Mouse (Mus musculus) forebrain, embryonic 15.5 days (tissue): ENCODE measurements at regions not wholly inside any gene's neighbourhood (a gene's known extent, or its start where the extent isn't known, plus 50 kb on each side); places are given as distances from the start of the nearest gene placed in this dataset.

Source experiments
- ATAC-seq: fragments of 200-750 bp; cut with Nextera tagmentation; replicated peaks from 2 replicates; pipeline ENCODE4 v1.8.0; 2017; ENCODE audit warnings: mild to moderate bottlenecking, moderate TSS enrichment, moderate library complexity
- H3K27ac ChIP-seq: fragments of 300-500 bp; sonication (generic); replicated peaks from 2 replicates; pipeline ENCODE4 v1.5.1; 2015; ENCODE audit warnings: mild to moderate bottlenecking, inconsistent platforms
- H3K27me3 ChIP-seq: fragments of 300-500 bp; sonication (generic); 2 replicates; pipeline ENCODE4 v1.6.1; 2015; ENCODE audit warnings: inconsistent platforms
- H3K36me3 ChIP-seq: fragments of 300-500 bp; sonication (generic); 2 replicates; pipeline ENCODE4 v1.6.1; 2015; ENCODE audit warnings: mild to moderate bottlenecking, inconsistent platforms
- H3K4me1 ChIP-seq: fragments of 300-500 bp; sonication (generic); 2 replicates; pipeline ENCODE4 v1.6.1; 2015; ENCODE audit warnings: inconsistent platforms
- H3K4me2 ChIP-seq: fragments of 300-500 bp; sonication (generic); replicated peaks from 2 replicates; pipeline ENCODE4 v1.6.1; 2015; ENCODE audit warnings: mild to moderate bottlenecking, inconsistent platforms
- H3K4me3 ChIP-seq: fragments of 300-500 bp; sonication (generic); 2 replicates; pipeline ENCODE4 v1.5.1; 2015; ENCODE audit warnings: mild to moderate bottlenecking, inconsistent platforms
- H3K9ac ChIP-seq: fragments of 300-500 bp; sonication (generic); replicated peaks from 2 replicates; pipeline ENCODE4 v1.6.1; 2015; ENCODE audit warnings: mild to moderate bottlenecking, inconsistent platforms
- H3K9me3 ChIP-seq: fragments of 300-500 bp; sonication (generic); 2 replicates; pipeline ENCODE4 v1.6.1; 2016; ENCODE audit warnings: inconsistent platforms
- WGBS: fragments of 180-500 bp; shearing (Covaris S2); methylation state at CpG from one replicate; pipeline ENCODE4 v1.1.7; 2015; ENCODE audit warnings: mixed read lengths; 5-methylcytosine and 5-hydroxymethylcytosine counted together

DNA sequence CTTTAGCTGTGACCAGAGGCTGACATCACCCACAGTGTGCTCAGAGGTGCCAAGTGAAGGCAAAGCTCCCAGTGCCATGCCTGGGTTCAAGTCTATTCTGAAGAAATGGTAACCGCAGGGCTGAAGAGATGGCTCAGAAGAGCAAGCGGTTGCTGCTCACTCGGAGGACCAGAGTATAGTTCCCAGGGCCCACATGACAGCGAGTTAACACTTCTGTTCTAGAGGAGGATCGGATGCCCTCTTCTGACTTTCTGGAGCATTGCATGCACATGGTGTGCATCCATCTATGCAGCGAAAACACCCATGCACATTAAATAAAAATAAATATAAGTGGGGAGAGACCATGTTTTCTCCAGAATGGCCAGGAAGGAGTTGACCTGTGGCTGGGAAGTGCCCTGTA is 209.5 kb downstream of the Sorl1 start:
- Histone ChIP-seq H3K4me3 (no peak overlapping the region), H3K4me2 (no peak overlapping the region), H3K27me3 (no peaks in the 10 kb centered on the region), H3K27ac (peak overlapping the region; percentile 41), H3K4me1 (peaks cover 35% of the 10 kb centered on the region), H3K36me3 (no peaks in the 10 kb centered on the region), H3K9ac (no peak overlapping the region), H3K9me3 (no peaks in the 10 kb centered on the region)
- 86% methylated on average over 6 of the region's 6 CpGs for WGBS
- no peak for ATAC-seq

GRCm38 (mm10) chr9:41913911-41914310 is 210.2 kb downstream of the Sorl1 start:
- Histone ChIP-seq H3K4me3 (no peak overlapping the region), H3K4me2 (no peak overlapping the region), H3K27me3 (no peaks in the 10 kb centered on the region), H3K4me1 (peaks cover 28% of the 10 kb centered on the region), H3K27ac (peak overlapping the region; percentile 41), H3K9me3 (no peaks in the 10 kb centered on the region), H3K9ac (no peak overlapping the region), H3K36me3 (no peaks in the 10 kb centered on the region)
- 22% methylated on average over 3 of the region's 3 CpGs for WGBS
- ATAC-seq, result no peak; the same call in 1 of the 2 replicates

- H3K9ac ChIP-seq, result no peak overlapping the region
- 81% methylated on average over 5 of the region's 5 CpGs for WGBS
- ATAC-seq, result no peak
- H3K27me3 ChIP-seq, result no peaks in the 10 kb centered on the region
- no peak overlapping the region for H3K4me2 ChIP-seq
- no peak overlapping the region for H3K4me3 ChIP-seq
- no peaks in the 10 kb centered on the region for H3K36me3 ChIP-seq
- H3K9me3 ChIP-seq, result no peaks in the 10 kb centered on the region
- 0 out of 2 replicates have a peak overlapping the region, but pooled peaks have one; percentile 41 for H3K27ac ChIP-seq
- peaks cover 16% of the 10 kb centered on the region for H3K4me1 ChIP-seq
These were observed 211.6 kb downstream of the Sorl1 start for GRCm38 (mm10) chr9:41912482-41912881.

DNA sequence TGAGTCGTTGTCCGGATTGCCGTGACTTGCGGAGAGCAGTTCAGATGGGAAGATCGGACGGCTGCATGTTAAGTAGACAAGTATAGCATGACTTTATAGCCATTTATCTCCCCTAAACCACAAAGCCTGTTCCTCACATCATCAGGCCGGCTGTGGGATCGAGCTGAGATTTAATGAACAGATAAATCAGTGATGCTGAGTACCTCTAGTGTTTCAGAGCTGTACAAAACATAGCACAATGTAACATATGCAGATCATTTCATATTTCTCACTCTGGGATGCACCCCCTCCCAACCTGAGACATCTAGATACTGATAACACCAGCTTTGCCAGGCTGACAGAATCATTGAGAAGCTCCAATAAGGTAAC is 223.5 kb downstream of the Sorl1 start:
- 62% methylated on average over 8 of the region's 8 CpGs for WGBS
- H3K4me2 ChIP-seq, result no peak overlapping the region
- ATAC-seq, result no peak
- H3K27ac ChIP-seq, result no peak overlapping the region
- H3K9me3 ChIP-seq, result no peaks in the 10 kb centered on the region
- H3K36me3 ChIP-seq, result no peaks in the 10 kb centered on the region
- no peak overlapping the region for H3K4me3 ChIP-seq
- H3K27me3 ChIP-seq, result no peaks in the 10 kb centered on the region
- H3K4me1 ChIP-seq, result peaks cover 22% of the 10 kb centered on the region
- no peak overlapping the region for H3K9ac ChIP-seq

DNA sequence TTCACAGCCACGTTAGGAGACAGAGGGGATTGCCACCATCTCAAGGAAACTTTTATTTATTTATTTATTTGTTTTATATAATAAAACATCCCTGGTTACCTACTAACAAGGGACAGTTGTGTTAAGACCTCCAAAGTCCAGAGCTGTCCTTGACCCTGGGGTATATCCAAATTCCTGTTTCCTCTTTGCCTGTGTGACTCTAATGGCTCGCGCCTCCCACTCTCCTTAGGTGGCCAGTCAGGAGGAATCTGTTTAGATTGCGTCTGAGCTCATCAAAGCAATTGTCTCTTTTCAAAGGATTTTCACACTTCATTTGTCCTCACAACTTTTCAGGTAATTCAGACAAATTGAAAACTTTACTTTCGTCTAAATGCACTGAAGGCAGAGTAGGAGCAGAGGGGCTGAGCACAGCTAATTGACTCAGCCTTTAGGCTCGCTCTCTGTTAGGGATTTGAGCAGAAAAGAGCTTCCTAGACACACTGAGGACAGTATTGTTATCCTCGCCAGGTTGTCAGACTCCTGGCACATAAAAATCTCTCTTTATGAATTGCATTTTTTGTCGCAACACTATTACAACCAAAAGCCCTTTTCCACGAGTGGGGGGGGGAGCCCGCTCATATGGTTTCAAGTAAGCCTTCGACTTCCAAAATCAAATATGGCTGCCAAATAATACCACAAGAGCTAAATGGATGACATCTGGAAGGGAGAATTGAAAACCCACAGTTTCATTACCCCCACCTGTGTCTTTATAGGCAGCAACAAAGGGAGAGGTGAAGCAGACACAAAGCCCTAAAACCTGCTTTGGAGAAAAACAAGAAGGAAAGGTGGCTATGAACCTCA is 224.1 kb downstream of the Sorl1 start:
- 40% methylated on average over 11 of the region's 11 CpGs for WGBS
- Histone ChIP-seq H3K27ac (no peak overlapping the region), H3K36me3 (no peaks in the 10 kb centered on the region), H3K4me1 (peaks cover 22% of the 10 kb centered on the region), H3K27me3 (no peaks in the 10 kb centered on the region), H3K9me3 (no peaks in the 10 kb centered on the region), H3K9ac (no peak overlapping the region), H3K4me3 (no peak overlapping the region), H3K4me2 (no peak overlapping the region)
- ATAC-seq, result no peak

DNA sequence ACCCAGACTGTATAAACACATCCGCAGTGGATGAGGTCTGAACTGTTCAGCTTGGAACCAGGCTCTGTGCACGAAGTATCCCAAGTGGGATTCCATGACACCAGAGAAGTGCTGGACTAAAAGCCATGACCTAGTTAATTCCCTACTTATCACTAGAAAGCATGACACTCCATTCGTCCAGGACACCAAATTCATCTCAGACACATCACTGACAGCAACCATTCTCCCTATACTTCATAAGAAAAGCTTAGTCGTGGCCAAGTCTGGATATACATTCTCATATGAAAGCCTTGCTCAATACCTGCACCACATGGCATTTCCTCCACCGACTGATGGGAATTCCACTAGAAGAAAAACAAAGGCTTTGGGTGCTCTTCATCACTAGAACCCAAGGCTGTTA is 229.0 kb downstream of the Sorl1 start:
- H3K27me3 ChIP-seq, result no peaks in the 10 kb centered on the region
- 89% methylated on average over 5 of the region's 5 CpGs for WGBS

DNA sequence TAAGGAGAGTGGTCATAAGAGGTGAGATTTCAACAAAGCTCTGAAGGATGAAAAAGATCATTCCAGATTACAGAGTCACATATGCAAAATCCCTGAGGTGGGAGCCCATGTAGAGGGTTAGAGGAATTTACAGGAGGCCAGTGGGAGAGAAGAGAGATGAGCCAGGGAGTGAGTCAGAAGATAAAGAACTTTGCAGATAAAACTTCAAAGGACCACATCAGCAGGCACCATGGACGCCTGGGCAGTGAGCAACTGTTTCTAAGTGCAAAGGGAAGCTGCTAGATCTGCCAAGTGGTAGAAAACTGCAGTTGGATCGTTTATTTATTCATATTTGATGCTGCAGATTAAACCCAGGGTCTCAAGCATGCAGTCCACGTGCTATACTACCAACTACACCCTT is 231.3 kb downstream of the Sorl1 start:
- Histone ChIP-seq H3K27ac (no peak overlapping the region), H3K4me3 (no peak overlapping the region), H3K9me3 (no peaks in the 10 kb centered on the region), H3K4me2 (no peak overlapping the region), H3K36me3 (no peaks in the 10 kb centered on the region), H3K4me1 (peaks cover 33% of the 10 kb centered on the region), H3K27me3 (no peaks in the 10 kb centered on the region), H3K9ac (no peak overlapping the region)
- 74% methylated on average over 3 of the region's 3 CpGs for WGBS
- no peak for ATAC-seq

More for the DNA sequence above, 229.0 kb downstream of the Sorl1 start:
- Histone ChIP-seq H3K9ac (no peak overlapping the region), H3K36me3 (no peaks in the 10 kb centered on the region), H3K4me2 (no peak overlapping the region), H3K4me3 (no peak overlapping the region), H3K9me3 (no peaks in the 10 kb centered on the region), H3K27ac (no peak overlapping the region), H3K4me1 (peaks cover 42% of the 10 kb centered on the region)
- ATAC-seq, result no peak

DNA sequence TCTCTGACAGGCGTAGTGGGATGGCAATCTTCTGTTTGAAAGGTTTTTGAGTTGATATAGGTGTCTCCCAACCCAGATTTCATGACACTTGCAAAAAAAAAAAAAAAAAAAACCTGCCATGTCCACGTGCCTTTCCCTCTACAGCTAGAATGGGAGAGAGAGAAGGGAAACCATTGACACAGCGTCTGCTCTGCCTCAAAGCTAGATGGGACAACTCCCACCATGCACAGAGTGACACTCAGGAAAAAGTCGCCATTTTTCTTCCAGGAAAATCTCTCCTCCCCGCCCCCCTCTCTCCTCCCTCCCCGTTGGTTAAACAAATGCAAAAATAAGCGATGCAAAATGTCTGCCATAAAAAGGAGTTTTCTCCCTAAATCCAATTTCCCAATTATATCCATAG is 232.9 kb downstream of the Sorl1 start:
- peaks cover 33% of the 10 kb centered on the region for H3K4me1 ChIP-seq
- H3K4me3 ChIP-seq, result peak overlapping the region; percentile 35
- H3K9me3 ChIP-seq, result no peaks in the 10 kb centered on the region
- 27% methylated on average over 7 of the region's 7 CpGs for whole genome bisulfite sequencing
- H3K4me2 ChIP-seq, result peak overlapping the region; percentile 54
- H3K27me3 ChIP-seq, result no peaks in the 10 kb centered on the region
- no peaks in the 10 kb centered on the region for H3K36me3 ChIP-seq
- H3K9ac ChIP-seq, result peak overlapping the region; percentile 60; the same call in 1 of the 2 replicates
- peak overlapping the region; percentile 99 for H3K27ac ChIP-seq
- peak; percentile 9 for ATAC-seq

GRCm38 (mm10) chr9:41890273-41891141 is 233.6 kb downstream of the Sorl1 start:
- peak; percentile 96 for ATAC-seq
- Histone ChIP-seq H3K4me1 (peaks cover 33% of the 10 kb centered on the region), H3K9me3 (no peaks in the 10 kb centered on the region), H3K4me2 (peak overlapping the region; percentile 54), H3K9ac (peak overlapping the region; percentile 60), H3K27me3 (no peaks in the 10 kb centered on the region), H3K36me3 (no peaks in the 10 kb centered on the region), H3K27ac (peak overlapping the region; percentile 99), H3K4me3 (peak overlapping the region; percentile 35)
- under 1% methylated on average over 41 of the region's 42 CpGs for WGBS

DNA sequence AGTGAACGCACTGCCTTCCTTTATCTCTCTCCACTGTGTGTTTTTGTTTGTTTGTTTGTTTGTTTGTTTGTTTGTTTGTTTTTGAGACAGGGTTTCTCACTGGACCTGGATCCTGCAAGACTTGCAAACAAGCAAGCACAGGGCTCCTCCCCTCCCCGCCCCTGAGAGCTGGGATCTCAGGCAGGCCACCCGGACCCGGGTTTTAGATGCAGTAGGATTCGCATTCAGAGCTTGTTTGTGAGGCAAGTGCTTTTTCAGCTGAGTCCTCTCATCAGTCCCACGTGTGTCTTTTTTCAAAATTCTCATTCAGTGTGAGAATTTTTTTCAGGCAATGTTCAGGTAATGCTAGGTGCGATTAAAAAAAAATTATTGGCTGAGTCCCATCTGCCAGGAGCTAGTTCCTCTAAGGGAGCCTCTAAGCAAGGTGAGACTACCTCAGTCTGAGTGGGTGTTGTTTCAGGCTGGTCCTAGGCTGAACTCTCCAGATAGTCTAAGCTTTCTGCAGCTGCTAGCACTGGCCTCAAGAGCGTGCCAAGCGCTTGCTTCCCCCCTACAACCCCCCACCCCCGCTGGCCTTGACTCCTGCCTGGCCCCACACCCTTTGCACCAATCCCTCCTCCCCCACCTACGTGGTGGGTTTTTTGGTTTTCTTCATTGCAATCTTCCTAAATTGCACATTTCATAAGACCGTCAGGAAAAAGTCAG is 234.4 kb downstream of the Sorl1 start:
- Histone ChIP-seq H3K4me2 (peak overlapping the region; percentile 54), H3K9me3 (no peaks in the 10 kb centered on the region), H3K36me3 (no peaks in the 10 kb centered on the region), H3K27ac (peak overlapping the region; percentile 99), H3K9ac (peak overlapping the region; percentile 60), H3K4me3 (peak overlapping the region; percentile 35), H3K27me3 (no peaks in the 10 kb centered on the region), H3K4me1 (peaks cover 33% of the 10 kb centered on the region)
- ATAC-seq, result peak; percentile 33
- 32% methylated on average over 12 of the region's 12 CpGs for WGBS

DNA sequence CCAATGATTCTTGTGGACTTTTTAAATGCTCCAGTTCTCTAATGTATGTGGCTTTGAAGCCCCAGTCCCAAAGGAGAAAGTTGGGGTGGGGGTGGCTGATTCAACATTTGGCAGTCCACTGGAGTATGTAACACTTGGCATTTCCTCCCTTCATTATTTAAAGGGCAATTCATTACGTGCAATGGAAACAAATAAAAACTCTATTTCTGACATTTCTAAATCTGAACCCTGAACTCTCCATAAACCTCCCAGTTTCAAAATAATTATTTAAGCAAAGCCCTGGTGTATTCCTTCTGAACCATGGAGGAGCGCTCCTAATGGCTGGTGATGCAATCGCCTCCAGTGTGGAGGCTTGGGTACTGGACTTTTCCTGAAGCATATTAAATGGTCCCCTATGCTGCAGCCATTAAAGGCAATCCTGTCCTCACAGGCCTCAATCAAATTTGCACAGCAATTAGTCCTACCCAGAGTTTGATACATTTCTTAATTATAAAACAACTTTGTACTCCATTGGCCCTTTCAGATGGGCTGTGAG is 235.4 kb downstream of the Sorl1 start:
- 46% methylated on average over 3 of the region's 3 CpGs for WGBS
- H3K27ac ChIP-seq, result peak overlapping the region; percentile 99

More for the DNA sequence above, 235.4 kb downstream of the Sorl1 start:
- ATAC-seq, result no peak
- H3K9ac ChIP-seq, result no peak overlapping the region
- H3K36me3 ChIP-seq, result no peaks in the 10 kb centered on the region
- no peaks in the 10 kb centered on the region for H3K9me3 ChIP-seq
- H3K27me3 ChIP-seq, result no peaks in the 10 kb centered on the region
- peaks cover 33% of the 10 kb centered on the region for H3K4me1 ChIP-seq
- H3K4me3 ChIP-seq, result no peak overlapping the region
- no peak overlapping the region for H3K4me2 ChIP-seq
